Mouse (Mus musculus) heart, postnatal 0 days (tissue): ENCODE results near the gene Ptprt.

Experiments used
- CTCF ChIP-seq: IDR thresholded peaks from 2 replicates; pipeline ENCODE4 v1.5.1; 2016; ENCODE audit warnings: antibody characterized with exemption, control low read depth, low read depth
- EP300 ChIP-seq: IDR thresholded peaks from 2 replicates; pipeline ENCODE4 v1.6.1; 2016; ENCODE audit warnings: antibody characterized with exemption, low read depth

GRCm38 (mm10) chr2:162513072-162513471 lies 147.9 kb downstream of the Ptprt start:
- TF ChIP-seq CTCF (no peak), EP300 (no peak)
